27 mouse cellular contexts compared by ENCODE assay signal in genomic region chr2:65378425-65378824, GRCm38 (mm10). TPM values are rescaled to one million over a fixed set of nuclear protein-coding genes. Genes with fewer than 3 reads are reported as not detected.
A peak's percentile ranks its signal among the peaks of the same experiment; 100 is the strongest.
DNase-seq lines count a peak whose midpoint lies in the region; TF ChIP-seq lines count a peak whose summit lies in the region.
"Had no signal": no experiment of that assay in that cellular context is flagged by ENCODE, and none has a peak within 500 bp of the region (broad histone marks: within the 10 kb centered on the region; RNA-seq: fewer than 3 reads in every experiment).

No protein-coding gene starts in this region.

- TF ChIP-seq POLR2A in heart, adult 2 months (IDR thresholded peaks at IDR 0.05; ENCODE audit: insufficient read depth, low read depth, low read length), result 0 out of 2 replicates have a peak, but pooled peaks have one; percentile 24

- peak overlapping the region; percentile 48 for H3K27ac ChIP-seq in heart, adult 2 months
- H3K27ac ChIP-seq: embryonic facial prominence, embryonic 12.5 days; forebrain, embryonic 13.5 days; hindbrain, embryonic 13.5 days; kidney, embryonic 15.5 days; left cerebral cortex, adult 2 months; limb, embryonic 15.5 days; liver, embryonic 14.5 days; lung, embryonic 15.5 days; neural tube, embryonic 13.5 days; stomach, embryonic 15.5 days had no signal

- DNase-seq in gastrocnemius, adult 18-20 months (ENCODE audit: low spot score), result peak; percentile 34
- DNase-seq in gastrocnemius, postnatal 10 days, result no peak
- DNase-seq in heart, adult 2 months, result peak; percentile 37 to 50
- no peak for DNase-seq in heart, postnatal 25 days (ENCODE audit: low spot score)
- DNase-seq in embryo, embryonic 10.5 days (ENCODE audit: low spot score), result peak; percentile 35
- peak; percentile 14 for DNase-seq in heart, postnatal 4 days
- no peak for DNase-seq in left cerebral cortex, postnatal 25 days (ENCODE audit: low spot score in 2 of 2)
- DNase-seq in layer of hippocampus, adult 9-11 months, result no peak
- DNase-seq: adrenal gland, adult 2 months; cerebellum, adult 9-10 months; kidney, adult 11 months; left cerebral cortex, postnatal 4 days; lung, postnatal 4 days; thymus, postnatal 36 days had no signal

- H3K36me3 ChIP-seq in heart, adult 2 months (ENCODE audit: control insufficient read depth, insufficient read depth, low read length), result no peaks in the 10 kb centered on the region; the same call in 1 of the 2 replicates
- H3K36me3 ChIP-seq: embryonic facial prominence, embryonic 12.5 days; hindbrain, embryonic 13.5 days; kidney, embryonic 15.5 days; limb, embryonic 15.5 days; lung, embryonic 15.5 days; neural tube, embryonic 13.5 days; stomach, embryonic 15.5 days had no signal

- no peak for TF ChIP-seq CTCF in heart, adult 2 months (IDR thresholded peaks at IDR 0.05)

- intact Hi-C loops in heart, adult 2 months (cut with DNase I), result no loop called here
- intact Hi-C loops in heart, postnatal 25 days (cut with DNase I), result no loop called here
- intact Hi-C loops in left cerebral cortex, postnatal 25 days (cut with DNase I), result no loop called here

- no peak overlapping the region for H3K9ac ChIP-seq in heart, adult 2 months (ENCODE audit: low read depth, low read length)
- H3K9ac ChIP-seq: embryonic facial prominence, embryonic 12.5 days; forebrain, embryonic 13.5 days; hindbrain, embryonic 13.5 days; kidney, embryonic 15.5 days; limb, embryonic 15.5 days; liver, embryonic 14.5 days; lung, embryonic 15.5 days; neural tube, embryonic 13.5 days; stomach, embryonic 15.5 days had no signal

- H3K79me2 ChIP-seq in heart, adult 2 months (replicated peaks; ENCODE audit: control insufficient read depth, insufficient read depth, low read length), result no peaks in the 10 kb centered on the region

- 62% methylated on average over 4 of the region's 4 CpGs for WGBS in heart, adult 2 months

- no peaks in the 10 kb centered on the region for H3K27me3 ChIP-seq in heart, adult 2 months (ENCODE audit: control insufficient read depth, insufficient read depth, low read length)
- H3K27me3 ChIP-seq: embryonic facial prominence, embryonic 12.5 days; forebrain, embryonic 13.5 days; hindbrain, embryonic 13.5 days; kidney, embryonic 15.5 days; limb, embryonic 15.5 days; lung, embryonic 15.5 days; neural tube, embryonic 13.5 days; stomach, embryonic 15.5 days had no signal

- H3K4me1 ChIP-seq in heart, adult 2 months (ENCODE audit: control insufficient read depth, insufficient read depth, low read length), result peaks cover 1% of the 10 kb centered on the region; the same call in 1 of the 2 replicates
- H3K4me1 ChIP-seq: forebrain, embryonic 13.5 days; hindbrain, embryonic 13.5 days; neural tube, embryonic 13.5 days; stomach, embryonic 15.5 days had no signal

- TF ChIP-seq EP300 in heart, adult 2 months (IDR thresholded peaks at IDR 0.05; ENCODE audit: insufficient read depth, low read depth, low read length), result peak; percentile 58

- no peak overlapping the region for H3K4me3 ChIP-seq in heart, adult 2 months
- H3K4me3 ChIP-seq: embryonic facial prominence, embryonic 12.5 days; erythroblast, embryonic 14.5 days; forebrain, embryonic 13.5 days; hindbrain, embryonic 13.5 days; kidney, embryonic 15.5 days; left cerebral cortex, adult 2 months; limb, embryonic 15.5 days; lung, embryonic 15.5 days; myocyte; neural tube, embryonic 13.5 days; stomach, embryonic 15.5 days had no signal

RNA-seq across cellular contexts. Expression of gene Slc38a11, which starts 14.6 kb away (rescaled TPM):
- total RNA-seq in gastrocnemius, adult 18-20 months (2021), result under 1 TPM; 0.71 to 0.78 TPM
- total RNA-seq in gastrocnemius, postnatal 10 days (2021), result 1 to 10 TPM; 1.4 to 1.5 TPM
- total RNA-seq in heart, adult 2 months (2021), result 1 to 10 TPM; 1.3 to 1.4 TPM
- 1.3 and 2.7 TPM in 2 replicates for polyA plus RNA-seq in heart, adult 2 months (2012; rRNA removed)
- total RNA-seq in heart, postnatal 25 days (2021), result 1 to 10 TPM; 1.4 to 1.5 TPM
- total RNA-seq in heart, postnatal 4 days (2021), result 1 to 10 TPM; 1.0 to 1.1 TPM
- 1 to 10 TPM; 2.3 to 2.4 TPM for total RNA-seq in left cerebral cortex, postnatal 25 days (2021)
- total RNA-seq: megakaryocyte-erythroid progenitor cell, adult 5-6 weeks had no signal
- polyA plus RNA-seq: erythroblast, embryonic 14.5 days; liver, embryonic 14.5 days; myocyte had no signal

Comparison
In these comparisons a context has a peak if more than half of its experiments do, and no peak if none do; other contexts are left out.
1. DNase-seq: peak in gastrocnemius, adult 18-20 months (single experiment), heart, adult 2 months (2 of 2), embryo, embryonic 10.5 days (single experiment) and heart, postnatal 4 days (single experiment); none in gastrocnemius, postnatal 10 days (single experiment), heart, postnatal 25 days (single experiment), left cerebral cortex, postnatal 25 days (0 of 2) and layer of hippocampus, adult 9-11 months (single experiment).